Mouse (Mus musculus) kidney, embryonic 14.5 days (tissue): Measurements from ENCODE around the gene Clec4f. TPM values are rescaled to one million over a fixed set of nuclear protein-coding genes. Genes with fewer than 3 reads are reported as not detected.

Experiments
- ATAC-seq: fragments of 200-750 bp; cut with Nextera tagmentation; 2 replicates; pipeline ENCODE4 v1.8.0; 2017; ENCODE audit warnings: moderate number of reproducible peaks, mild to moderate bottlenecking, moderate TSS enrichment, moderate library complexity; ENCODE audit not compliant: low FRiP score, low TSS enrichment
- H3K27ac ChIP-seq: fragments of 300-500 bp; sonication (generic); 2 replicates; pipeline ENCODE4 v1.5.1; 2014; ENCODE audit warnings: low read depth, mild to moderate bottlenecking, low read length, moderate library complexity, mixed read lengths
- H3K27me3 ChIP-seq: fragments of 300-500 bp; sonication (generic); 2 replicates; pipeline ENCODE4 v1.6.1; 2014; ENCODE audit warnings: mild to moderate bottlenecking, low read length; ENCODE audit not compliant: control insufficient read depth, insufficient read depth
- H3K36me3 ChIP-seq: fragments of 300-500 bp; sonication (generic); 2 replicates; pipeline ENCODE4 v1.6.1; 2014; ENCODE audit warnings: low read length, mixed read lengths; ENCODE audit not compliant: control insufficient read depth, insufficient read depth
- H3K4me1 ChIP-seq: fragments of 300-500 bp; sonication (generic); 2 replicates; pipeline ENCODE4 v1.6.1; 2014; ENCODE audit warnings: low read length, mixed read lengths; ENCODE audit not compliant: control insufficient read depth, insufficient read depth
- H3K4me2 ChIP-seq: fragments of 300-500 bp; sonication (generic); replicated peaks from 2 replicates; pipeline ENCODE4 v1.6.1; 2014; ENCODE audit warnings: low read depth, mild to moderate bottlenecking, low read length
- H3K4me3 ChIP-seq: fragments of 300-500 bp; sonication (generic); 2 replicates; pipeline ENCODE4 v1.5.1; 2014; ENCODE audit warnings: mild to moderate bottlenecking, low read length
- H3K9ac ChIP-seq: fragments of 300-500 bp; sonication (generic); 2 replicates; pipeline ENCODE4 v1.6.1; 2014; ENCODE audit warnings: low read depth, mild to moderate bottlenecking, low read length, moderate library complexity
- H3K9me3 ChIP-seq: fragments of 300-500 bp; sonication (generic); 2 replicates; pipeline ENCODE4 v1.6.1; 2016; ENCODE audit warnings: low read length; ENCODE audit not compliant: control insufficient read depth
- WGBS: fragments of 180-500 bp; shearing (Covaris S2); extraction: QIAGEN DNeasy Blood & Tissue Kit; methylation state at CpG from one replicate; pipeline ENCODE4 v1.1.7; 2014; 5-methylcytosine and 5-hydroxymethylcytosine counted together
- polyA plus RNA-seq: library from polyadenylated mRNA; unstranded; fragments of >200 nt; fragmentation: Nextera tagmentation; extraction: Ambion mirVana; gene quantifications from 2 replicates; pipeline ENCODE4 v1.2.1, GENCODE M21; 2014

Gene Clec4f
- not detected in 2 replicates for polyA plus RNA-seq

DNA sequence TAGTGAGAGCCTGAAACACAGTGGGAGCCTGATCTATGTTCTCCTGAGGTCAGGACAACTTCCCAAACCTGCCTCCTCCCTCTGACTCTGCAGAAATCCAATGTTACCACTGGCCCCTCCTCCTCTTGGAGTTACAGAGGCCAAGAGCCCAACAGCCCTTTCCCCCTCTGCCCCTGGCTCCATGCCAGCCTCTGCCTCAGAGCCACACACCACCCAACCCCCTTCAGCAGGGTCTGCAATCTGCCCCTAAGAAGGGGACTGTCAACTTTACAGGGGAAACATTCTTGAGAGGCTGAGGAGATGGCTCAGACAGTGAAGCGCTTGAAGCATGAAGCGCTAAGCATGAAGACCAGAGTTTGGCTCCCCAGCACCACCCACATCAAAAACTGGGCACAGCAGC is at the start of gene Clec4f:
Gene Clec4f, minus strand, starts transcription at position 101 of the 400 bp plus-strand sequence.
- H3K4me2 ChIP-seq: no peak within 1 kb of the TSS
- H3K27ac ChIP-seq: no peak within 1 kb of the TSS
- no peak within 1 kb of the TSS for H3K4me3 ChIP-seq
- no peaks in the 10 kb centered on the region for H3K27me3 ChIP-seq
- no peak within 1 kb of the TSS for H3K9ac ChIP-seq
- WGBS: 96% methylated on average over 2 of the region's 2 CpGs
- no peaks in the 10 kb centered on the region for H3K4me1 ChIP-seq
- H3K9me3 ChIP-seq: no peaks in the 10 kb centered on the region
- ATAC-seq: no peak
- H3K36me3 ChIP-seq: no peaks in the 10 kb centered on the region

DNA sequence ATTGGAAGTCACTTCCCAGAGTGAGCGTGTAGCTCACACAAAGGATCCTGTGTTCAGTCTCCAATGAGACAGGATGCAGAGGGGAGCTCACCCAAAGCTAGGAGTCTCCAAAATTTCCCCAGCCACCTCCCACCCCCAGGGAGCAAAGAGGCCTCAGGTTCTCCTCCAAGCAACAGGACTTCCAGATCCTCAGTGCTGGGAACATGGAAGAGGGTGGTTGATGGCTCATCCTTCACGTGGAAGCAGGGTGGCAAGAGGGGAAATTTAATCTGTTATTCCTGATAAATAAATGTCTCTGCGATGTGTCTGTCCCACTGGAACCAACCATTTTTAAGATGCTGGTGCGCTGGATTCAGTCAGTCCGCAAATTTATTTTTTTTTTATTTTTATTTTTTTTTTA is 48.7 kb upstream of the Clec4f start:
- Histone ChIP-seq H3K9me3 (0 out of 2 replicates have a peak, but pooled peaks cover 4% of the 10 kb centered on the region), H3K4me2 (no peak overlapping the region), H3K9ac (no peak overlapping the region), H3K36me3 (no peaks in the 10 kb centered on the region), H3K27ac (no peak overlapping the region), H3K4me3 (no peak overlapping the region), H3K27me3 (peaks cover 88% of the 10 kb centered on the region), H3K4me1 (no peaks in the 10 kb centered on the region)
- no peak for ATAC-seq
- 21% methylated on average over 5 of the region's 5 CpGs for WGBS

DNA sequence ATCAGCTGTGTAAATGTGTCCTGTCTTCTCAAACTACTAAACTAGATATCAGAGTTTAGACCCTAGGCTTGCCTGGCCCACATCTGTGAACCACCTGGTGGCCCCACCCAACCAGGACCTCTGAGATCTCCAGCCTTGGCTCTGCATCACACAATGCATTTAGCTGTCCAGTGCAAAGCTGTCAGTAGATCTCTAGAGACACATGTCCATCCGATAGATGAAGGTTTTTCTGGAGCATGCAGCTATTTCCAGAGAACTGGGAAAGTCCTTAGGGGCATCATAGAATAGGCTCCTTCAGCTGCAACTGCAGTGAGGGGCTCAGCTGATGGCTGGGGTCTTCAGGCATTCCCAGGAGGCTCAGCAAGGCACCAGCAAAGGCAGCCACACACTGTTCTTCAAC is 48.3 kb upstream of the Clec4f start:
- Histone ChIP-seq H3K27ac (no peak overlapping the region), H3K9ac (no peak overlapping the region), H3K4me2 (no peak overlapping the region), H3K9me3 (0 out of 2 replicates have a peak, but pooled peaks cover 4% of the 10 kb centered on the region), H3K4me1 (no peaks in the 10 kb centered on the region), H3K4me3 (no peak overlapping the region), H3K36me3 (no peaks in the 10 kb centered on the region), H3K27me3 (peaks cover 88% of the 10 kb centered on the region)
- WGBS: 18% methylated on average over 1 of the region's 1 CpGs
- no peak for ATAC-seq

DNA sequence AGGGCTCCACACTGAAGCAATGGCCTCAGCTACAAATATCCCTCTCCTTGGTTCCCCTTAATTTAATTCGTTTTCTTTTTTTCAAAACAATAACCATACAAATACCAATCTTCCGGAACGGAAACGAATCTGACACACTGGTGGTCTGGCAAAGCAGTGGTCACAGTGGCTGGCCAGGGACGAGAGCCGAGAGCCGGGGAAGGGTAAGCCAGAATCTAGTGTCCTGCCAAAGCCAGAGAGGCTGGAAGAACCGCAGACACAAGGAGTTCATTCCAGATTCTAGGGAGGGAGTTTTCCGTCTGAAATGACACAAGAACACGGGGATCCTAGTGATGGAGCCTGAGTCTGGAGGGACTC is 47.7 kb upstream of the Clec4f start:
- Histone ChIP-seq H3K27me3 (peaks cover 88% of the 10 kb centered on the region), H3K4me2 (no peak overlapping the region), H3K36me3 (no peaks in the 10 kb centered on the region), H3K27ac (no peak overlapping the region), H3K4me3 (no peak overlapping the region), H3K9ac (no peak overlapping the region), H3K4me1 (no peaks in the 10 kb centered on the region), H3K9me3 (0 out of 2 replicates have a peak, but pooled peaks cover 4% of the 10 kb centered on the region)
- under 1% methylated on average over 10 of the region's 10 CpGs for WGBS
- ATAC-seq: no peak

DNA sequence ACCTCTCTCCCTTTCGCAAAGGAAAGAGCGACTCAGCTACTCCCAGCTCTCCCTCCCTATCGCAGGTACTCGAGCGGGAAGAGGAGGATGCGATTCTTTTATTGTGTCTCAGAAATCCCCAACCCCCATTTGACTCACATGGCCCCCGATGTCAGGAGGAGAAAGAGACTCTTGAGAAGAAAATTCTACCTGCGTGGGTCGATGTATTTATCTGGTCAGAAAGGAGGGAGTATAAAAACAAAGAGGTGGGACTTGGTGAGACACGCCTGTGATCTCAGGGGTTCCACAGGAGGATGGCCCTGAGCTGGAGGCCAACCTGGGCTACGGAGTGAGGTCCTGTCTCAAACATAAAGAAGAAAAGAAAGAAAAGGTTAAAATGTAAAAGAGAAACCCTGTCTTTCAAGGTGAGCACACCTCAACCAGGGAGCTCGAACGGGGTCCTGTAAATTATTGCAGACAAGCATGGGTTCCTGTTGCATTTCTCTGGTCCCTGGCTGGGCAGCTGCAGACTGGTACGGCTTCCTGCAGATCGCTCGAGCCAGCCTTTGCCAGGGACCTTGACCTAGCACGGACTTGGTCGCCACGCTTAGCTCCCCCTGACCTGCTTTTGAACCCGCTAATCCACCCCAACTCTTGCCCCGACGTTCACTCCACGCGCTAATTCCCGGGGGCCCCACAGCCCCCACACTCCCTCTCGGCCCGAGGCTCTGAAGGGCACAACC is 47.2 kb upstream of the Clec4f start:
- WGBS: 1% methylated on average over 27 of the region's 27 CpGs
- ATAC-seq: no peak
- Histone ChIP-seq H3K4me1 (no peaks in the 10 kb centered on the region), H3K27ac (no peak overlapping the region), H3K9ac (no peak overlapping the region), H3K27me3 (peaks cover 88% of the 10 kb centered on the region), H3K4me3 (no peak overlapping the region), H3K36me3 (no peaks in the 10 kb centered on the region), H3K4me2 (no peak overlapping the region), H3K9me3 (0 out of 2 replicates have a peak, but pooled peaks cover 4% of the 10 kb centered on the region)

DNA sequence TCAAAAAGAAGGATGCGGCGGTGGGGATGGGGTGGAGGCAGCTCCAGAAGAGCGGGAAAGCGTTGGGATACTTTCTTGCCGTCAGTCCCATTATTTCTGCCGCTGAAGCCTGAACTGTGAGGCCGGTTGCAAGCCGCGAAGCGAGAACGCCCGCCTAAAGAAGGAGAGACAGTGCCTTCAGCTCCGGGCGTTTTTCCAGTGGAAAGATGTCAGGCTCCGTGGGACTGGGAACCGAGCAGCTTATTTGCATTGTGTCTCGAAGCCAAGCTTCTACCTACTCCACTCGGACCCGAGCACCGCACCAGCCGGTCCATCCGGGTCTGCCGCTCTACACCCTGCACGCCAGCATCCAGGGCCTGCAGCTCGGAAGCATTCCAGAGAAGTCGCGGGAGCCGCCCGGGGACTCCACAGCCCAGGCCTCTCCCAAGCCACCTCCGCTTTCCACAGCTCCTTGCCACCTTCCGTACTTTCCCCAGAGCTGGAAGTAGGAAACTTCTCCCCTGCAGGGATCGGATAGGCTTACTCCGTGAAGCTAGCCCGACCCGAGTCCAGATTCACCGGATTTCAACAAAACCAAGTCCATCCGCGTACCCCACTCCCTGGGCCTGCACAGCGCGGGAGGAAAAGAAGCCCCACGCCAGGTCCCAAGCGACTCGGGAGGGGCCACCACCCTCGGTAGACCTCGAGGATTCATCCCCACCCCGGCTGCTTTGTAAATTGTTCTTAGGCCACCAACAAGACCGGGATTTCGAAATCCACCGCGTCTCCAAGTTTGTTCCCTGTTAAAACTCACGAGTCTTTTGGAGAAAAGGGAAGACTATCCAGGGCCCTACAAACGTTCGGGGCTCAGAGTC is 46.4 kb upstream of the Clec4f start:
- Histone ChIP-seq H3K4me2 (no peak overlapping the region), H3K27ac (no peak overlapping the region), H3K27me3 (peaks cover 88% of the 10 kb centered on the region), H3K4me1 (no peaks in the 10 kb centered on the region), H3K9me3 (0 out of 2 replicates have a peak, but pooled peaks cover 4% of the 10 kb centered on the region), H3K36me3 (no peaks in the 10 kb centered on the region), H3K4me3 (no peak overlapping the region), H3K9ac (no peak overlapping the region)
- WGBS: under 1% methylated on average over 53 of the region's 53 CpGs
- ATAC-seq: peak; percentile 65; the same call in 1 of the 2 replicates

DNA sequence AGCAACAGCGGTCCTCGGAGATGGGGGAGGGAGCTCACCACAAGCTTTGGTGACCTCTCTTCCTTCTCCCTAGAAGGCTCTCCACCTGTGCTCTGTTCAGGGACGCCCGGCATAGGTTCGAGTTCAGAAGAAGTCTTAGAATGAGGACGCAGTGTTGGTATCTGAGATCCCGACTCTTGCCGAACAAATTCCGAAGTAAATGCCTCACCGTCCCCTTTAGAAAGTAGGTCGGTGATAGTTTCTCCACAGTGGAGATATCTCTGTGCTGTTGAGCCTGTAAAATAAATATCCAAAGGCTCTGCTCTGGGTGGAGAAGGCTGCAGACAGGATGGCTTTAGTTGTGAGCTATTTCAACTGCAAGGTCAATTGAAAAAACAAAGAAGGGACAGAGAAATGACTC is 45.0 kb upstream of the Clec4f start:
- no peaks in the 10 kb centered on the region for H3K4me1 ChIP-seq
- no peak overlapping the region for H3K4me2 ChIP-seq
- no peak overlapping the region for H3K4me3 ChIP-seq
- WGBS: 2% methylated on average over 11 of the region's 11 CpGs
- peaks cover 88% of the 10 kb centered on the region for H3K27me3 ChIP-seq
- H3K27ac ChIP-seq: no peak overlapping the region
- 0 out of 2 replicates have a peak, but pooled peaks cover 4% of the 10 kb centered on the region for H3K9me3 ChIP-seq
- no peak overlapping the region for H3K9ac ChIP-seq
- no peaks in the 10 kb centered on the region for H3K36me3 ChIP-seq
- ATAC-seq: no peak

DNA sequence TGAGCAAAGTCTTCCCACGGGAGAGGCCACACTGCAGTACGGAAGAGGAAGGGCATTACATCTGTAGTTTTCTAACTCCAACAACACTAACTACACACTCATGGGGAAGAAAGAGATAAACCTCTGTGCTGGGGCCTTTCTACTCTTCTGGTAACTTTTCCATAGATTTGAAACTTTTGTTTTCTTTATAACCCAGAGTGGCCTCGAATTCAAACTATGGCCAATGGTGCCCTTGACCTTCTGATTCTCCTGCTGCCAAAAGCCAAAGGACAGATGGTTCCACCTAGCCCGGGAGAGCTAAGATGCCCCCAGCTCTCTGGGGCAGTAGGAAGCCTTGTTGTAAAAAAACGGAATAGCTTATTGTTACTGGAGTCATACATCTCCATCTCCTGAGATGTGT is 44.0 kb upstream of the Clec4f start:
- Histone ChIP-seq H3K36me3 (no peaks in the 10 kb centered on the region), H3K4me3 (no peak overlapping the region), H3K9me3 (0 out of 2 replicates have a peak, but pooled peaks cover 4% of the 10 kb centered on the region), H3K27ac (no peak overlapping the region), H3K4me2 (no peak overlapping the region), H3K27me3 (peaks cover 88% of the 10 kb centered on the region), H3K4me1 (no peaks in the 10 kb centered on the region), H3K9ac (no peak overlapping the region)
- ATAC-seq: no peak
- 0% methylated on average over 5 of the region's 5 CpGs for WGBS

DNA sequence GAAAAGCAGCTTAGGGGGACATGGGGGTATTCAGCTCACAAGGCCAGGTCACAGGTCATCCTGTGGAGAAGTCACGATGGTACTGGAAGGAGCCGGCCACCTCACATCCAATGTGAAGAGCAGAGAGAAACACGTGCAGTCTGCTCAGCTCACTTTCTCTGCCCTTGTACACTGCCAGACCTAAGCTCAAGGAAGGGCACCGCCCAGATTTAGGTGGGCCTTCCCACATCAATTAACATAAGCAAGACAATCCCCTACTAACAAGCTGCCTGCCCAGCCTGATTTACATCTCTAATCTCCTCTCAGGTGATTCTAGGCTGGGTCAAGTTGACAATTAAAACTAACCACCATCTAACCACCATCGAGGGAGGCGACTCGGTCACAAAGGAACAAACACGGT is 41.9 kb upstream of the Clec4f start:
- H3K4me1 ChIP-seq: no peaks in the 10 kb centered on the region
- no peak overlapping the region for H3K4me3 ChIP-seq
- WGBS: 2% methylated on average over 8 of the region's 8 CpGs
- no peak for ATAC-seq
- H3K4me2 ChIP-seq: no peak overlapping the region
- H3K27ac ChIP-seq: no peak overlapping the region
- H3K9ac ChIP-seq: no peak overlapping the region
- no peaks in the 10 kb centered on the region for H3K9me3 ChIP-seq
- no peaks in the 10 kb centered on the region for H3K36me3 ChIP-seq
- H3K27me3 ChIP-seq: peaks cover 87% of the 10 kb centered on the region
